Mouse (Mus musculus): ENCODE results near the gene Zfp27.

Gene Zfp27

GRCm38 (mm10) chr7:29905966-29906681 is at the start of gene Zfp27:
Gene Zfp27, minus strand, starts transcription at chr7:29906572.
- peak; percentile 94 for DNase-seq (ENCODE audit: low read depth)

DNA sequence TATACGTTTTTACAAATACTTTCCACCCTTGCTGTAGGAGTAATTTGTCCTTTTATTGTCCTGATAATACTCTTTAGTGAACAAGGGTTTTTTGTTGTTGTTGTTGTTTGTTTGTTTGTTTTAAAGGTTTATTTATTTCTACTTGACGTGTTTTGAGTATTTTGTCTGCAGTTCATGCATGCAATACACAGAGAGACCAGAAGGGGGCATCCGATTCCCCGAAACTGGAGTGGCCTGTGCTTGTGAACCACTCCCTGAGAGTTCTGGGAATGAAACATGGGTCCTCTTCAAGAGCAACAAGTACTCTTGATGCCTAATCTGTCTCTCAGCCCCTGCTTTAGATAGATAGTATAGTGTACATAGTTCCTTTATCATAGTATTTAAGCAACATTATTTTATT is 48.4 kb upstream of the Zfp27 start:
- DNase-seq (ENCODE audit: low read depth), result peak; percentile 83

DNA sequence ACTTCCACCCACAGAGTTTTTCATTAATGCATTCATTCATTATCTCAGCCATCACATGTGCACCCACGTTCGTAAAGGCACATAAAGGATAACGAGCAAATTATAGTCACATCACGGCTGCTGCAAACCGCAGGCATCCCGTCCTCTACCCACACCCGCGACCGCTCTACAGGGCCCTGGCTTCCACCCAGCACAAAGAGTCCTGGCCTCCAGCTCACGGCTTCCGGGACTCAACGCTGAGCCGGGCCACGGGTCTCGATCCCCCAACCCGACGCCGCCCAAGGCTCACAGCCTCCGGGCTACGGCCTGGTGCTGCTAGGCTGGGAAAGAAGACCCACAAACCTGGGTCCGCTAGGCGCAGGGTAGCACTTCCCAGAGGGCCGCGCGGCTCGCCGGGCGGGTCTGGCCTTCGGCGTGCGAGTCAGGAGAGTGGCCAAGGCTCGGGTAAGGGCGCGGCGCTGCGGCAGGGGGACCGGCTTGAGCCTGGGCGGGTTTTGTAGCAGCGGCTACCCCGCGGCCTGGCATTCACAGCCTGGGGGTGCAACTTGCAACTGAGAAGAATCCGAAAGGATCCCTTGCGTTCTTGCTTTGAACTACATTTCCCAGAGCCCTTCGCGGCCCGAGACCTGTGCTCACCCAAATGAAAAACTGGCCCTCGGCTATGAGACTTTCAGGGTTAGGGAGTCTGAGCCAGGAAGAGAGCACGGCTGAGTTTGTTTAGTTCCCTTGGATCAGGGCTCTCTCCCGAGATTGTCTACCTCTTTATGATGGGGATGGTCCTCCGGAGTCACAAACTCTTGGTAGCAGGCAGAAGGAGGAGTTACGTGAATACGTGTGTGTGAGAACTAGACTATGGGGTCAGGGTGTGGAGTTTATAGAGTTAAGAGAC is 47.4 kb upstream of the Zfp27 start, which contains the start of gene Zfp74:
Gene Zfp74 (minus strand): TSS at position 577 of the 889 bp plus-strand sequence.
- DNase-seq (ENCODE audit: low read depth), result peak; percentile 92

- no peak for DNase-seq (ENCODE audit: low read depth)
These were observed 46.7 kb upstream of the Zfp27 start for GRCm38 (mm10) chr7:29953086-29953485.

DNA sequence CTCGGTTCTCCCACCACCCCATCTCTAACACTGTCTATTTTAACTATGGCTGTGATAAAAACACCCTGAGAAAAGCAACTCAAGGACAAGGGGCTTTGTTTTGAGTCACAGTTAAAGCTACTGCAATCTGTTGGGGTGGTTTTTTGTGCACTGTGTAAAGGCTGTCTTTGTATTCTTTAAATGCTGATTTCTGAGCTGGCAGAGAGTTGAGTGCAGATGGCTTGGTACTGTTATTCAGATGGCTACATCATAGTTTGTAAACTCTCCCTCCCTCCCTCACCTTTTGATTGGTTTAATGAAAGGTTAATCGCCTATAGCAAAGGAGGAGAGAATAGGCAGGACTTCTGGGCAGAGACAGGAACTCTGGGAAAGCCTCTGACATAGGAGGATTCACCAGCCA is 37.8 kb upstream of the Zfp27 start:
- DNase-seq (ENCODE audit: low read depth), result no peak

DNA sequence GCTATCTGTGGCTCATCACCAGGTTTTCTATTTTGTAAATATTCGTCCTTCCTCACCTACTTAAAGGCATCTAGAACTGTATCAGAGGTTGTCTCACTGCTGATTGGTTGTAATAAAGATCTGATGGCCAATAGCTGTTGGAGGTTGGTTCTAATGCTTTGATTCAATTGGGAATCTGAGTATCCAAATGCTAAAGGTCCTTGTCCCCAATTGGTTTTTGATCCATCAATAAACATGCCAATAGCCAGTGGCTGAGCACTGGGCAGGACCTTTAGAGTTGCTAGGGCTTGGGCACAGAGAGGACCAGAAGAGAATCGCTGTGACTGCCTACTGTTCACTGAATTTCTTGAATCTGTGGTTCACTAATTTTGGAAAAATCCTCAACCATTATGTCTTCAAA is 37.3 kb upstream of the Zfp27 start:
- DNase-seq (ENCODE audit: low read depth), result no peak

DNA sequence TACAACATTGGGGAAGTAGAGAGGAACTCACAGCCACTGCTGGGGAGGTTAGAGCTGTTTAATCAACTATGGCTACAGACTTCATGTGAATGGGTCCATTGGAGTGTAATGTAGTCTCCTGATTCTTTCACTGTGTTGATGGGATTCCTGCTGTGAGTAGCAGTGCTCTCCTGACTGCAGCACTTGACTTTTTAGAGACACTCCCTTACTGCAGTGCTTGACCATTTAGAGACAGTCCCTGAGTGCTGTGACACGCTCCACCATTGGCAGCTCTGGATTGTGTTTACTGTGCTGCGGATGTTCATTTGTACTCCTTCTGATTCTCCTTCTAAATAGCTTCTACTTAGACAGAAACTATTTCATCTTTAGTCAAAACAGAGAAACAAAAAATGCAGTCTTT is 36.4 kb upstream of the Zfp27 start:
- no peak for DNase-seq (ENCODE audit: low read depth)

DNA sequence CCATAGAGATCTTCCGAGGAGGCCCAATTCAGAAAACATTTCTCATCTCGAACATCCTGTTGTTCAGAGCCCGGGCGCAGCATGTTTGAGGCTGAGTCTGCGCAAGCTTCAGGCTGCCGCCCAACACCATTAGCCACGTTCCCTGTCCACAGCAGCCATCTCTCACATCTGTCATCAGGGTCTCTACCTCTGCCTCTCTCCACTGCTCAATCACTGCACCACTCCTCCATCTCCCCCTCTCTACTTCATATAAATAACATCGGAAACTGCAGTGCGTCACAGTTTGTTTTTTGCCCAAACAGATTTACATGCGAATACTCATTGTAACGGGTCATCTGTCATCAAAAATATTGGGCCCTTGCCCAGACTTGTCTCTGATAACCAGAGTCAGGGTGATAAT is 34.7 kb upstream of the Zfp27 start:
- DNase-seq (ENCODE audit: low read depth), result no peak

GRCm38 (mm10) chr7:29938856-29939255 is 32.5 kb upstream of the Zfp27 start:
- no peak for DNase-seq (ENCODE audit: low read depth)

- DNase-seq (ENCODE audit: low read depth), result no peak
These were observed 16.4 kb upstream of the Zfp27 start for GRCm38 (mm10) chr7:29922780-29923179.

DNA sequence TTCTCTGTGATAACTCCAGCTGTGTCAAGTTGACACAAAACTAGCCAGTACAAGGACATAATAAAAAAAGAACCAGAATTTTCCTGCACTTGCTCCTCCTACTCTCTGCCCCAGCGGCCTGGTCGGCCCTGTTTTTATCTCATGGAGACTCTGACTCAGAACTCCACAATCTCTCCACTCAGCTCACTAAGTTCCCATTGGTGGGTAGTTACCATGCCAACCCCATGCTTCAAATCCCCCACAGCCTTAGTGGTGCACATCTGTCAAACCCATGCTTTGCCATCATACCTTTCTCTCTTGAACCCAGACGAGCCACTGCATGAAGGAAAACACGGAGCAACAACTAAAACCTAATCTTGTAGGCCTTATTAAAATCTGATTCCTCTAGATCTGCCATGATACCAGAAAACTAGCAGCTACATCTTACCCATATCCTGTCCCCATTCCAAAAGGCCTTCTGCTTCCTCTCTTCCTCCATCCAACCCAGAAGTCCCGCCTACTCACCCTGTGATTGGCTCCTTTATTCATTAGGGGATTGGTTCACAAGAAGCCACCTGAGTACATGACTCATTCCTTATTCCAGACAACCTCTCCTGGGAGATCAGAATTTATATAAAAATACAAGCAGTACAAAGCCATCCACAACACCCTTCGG is 15.2 kb upstream of the Zfp27 start:
- DNase-seq (ENCODE audit: low read depth), result peak; percentile 70

DNA sequence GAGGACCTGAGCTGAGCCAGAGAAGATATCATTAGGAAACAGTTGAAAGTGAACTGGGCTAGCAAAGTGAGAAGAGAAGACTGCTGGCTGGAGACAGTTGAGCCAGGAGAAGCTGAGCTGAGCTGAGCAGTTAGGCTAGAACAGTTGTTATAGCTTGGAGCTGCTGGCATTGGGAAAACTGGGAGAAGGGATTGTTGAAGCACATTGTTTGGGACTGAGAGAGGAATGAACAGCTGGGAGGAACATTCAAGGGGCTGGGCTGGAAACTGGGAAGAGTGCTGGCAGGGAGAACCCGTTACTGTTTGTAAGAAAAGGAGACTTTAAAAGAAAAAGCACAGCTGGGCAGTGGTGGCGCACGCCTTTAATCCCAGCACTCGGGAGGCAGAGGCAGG is 11.7 kb upstream of the Zfp27 start:
- DNase-seq (ENCODE audit: low read depth), result no peak

- no peak for DNase-seq (ENCODE audit: low read depth)
These were observed 11.1 kb upstream of the Zfp27 start for GRCm38 (mm10) chr7:29917371-29918061.

GRCm38 (mm10) chr7:29912172-29912571 is 5.8 kb upstream of the Zfp27 start:
- DNase-seq (ENCODE audit: low read depth), result no peak

GRCm38 (mm10) chr7:29910252-29910651 is 3.9 kb upstream of the Zfp27 start:
- peak; percentile 22 for DNase-seq (ENCODE audit: low read depth)

GRCm38 (mm10) chr7:29908130-29908950 is 2.0 kb upstream of the Zfp27 start, which contains the start of gene Zfp383:
Gene Zfp383, plus strand, starts transcription at chr7:29908223.
- DNase-seq (ENCODE audit: low read depth), result peak; percentile 90

- DNase-seq (ENCODE audit: low read depth), result no peak
These were observed 834 bp upstream of the Zfp27 start for GRCm38 (mm10) chr7:29907206-29907605.

GRCm38 (mm10) chr7:29906682-29907058 is 298 bp upstream of the Zfp27 start:
- DNase-seq (ENCODE audit: low read depth), result no peak

GRCm38 (mm10) chr7:29904101-29904500 is 2.3 kb downstream of the Zfp27 start:
- DNase-seq (ENCODE audit: low read depth), result no peak

DNA sequence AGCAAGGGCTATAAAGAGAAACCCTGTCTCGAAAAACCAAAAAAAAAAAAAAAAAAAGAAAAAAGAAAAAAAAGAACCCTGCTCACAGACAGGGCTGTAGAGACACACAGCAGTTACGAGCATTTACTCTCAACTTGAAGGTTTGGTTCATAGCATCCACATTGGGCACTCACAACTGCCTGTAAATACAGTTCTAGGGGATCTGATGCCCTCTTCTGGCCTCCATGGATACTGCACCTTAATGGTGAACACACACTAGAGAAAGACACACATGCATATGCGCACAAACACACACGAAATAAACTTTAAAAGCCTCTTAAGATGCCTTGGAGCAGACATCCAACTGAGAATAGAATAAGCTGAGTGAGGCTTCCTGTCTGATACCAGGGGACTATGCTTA is 8.0 kb downstream of the Zfp27 start:
- no peak for DNase-seq (ENCODE audit: low read depth)

- no peak for DNase-seq (ENCODE audit: low read depth)
These were observed 13.6 kb downstream of the Zfp27 start for GRCm38 (mm10) chr7:29892756-29893155.

Measured in NIH3T3 (cell line).